Mouse (Mus musculus) gastrocnemius, postnatal 25 days (tissue): ENCODE measurements around the gene Cenpe. TPM values are rescaled to one million over a fixed set of nuclear protein-coding genes. Genes with fewer than 3 reads are reported as not detected.
"Not testable (repeated sequence)": the region's sequence is repeated elsewhere in the genome, so short reads cannot be mapped to it uniquely, and the experiment has no call there.

Source experiments
- DNase-seq: peaks from one replicate; pipeline ENCODE4 v3.0.0; 2022
- long read RNA-seq, 2 experiments: library from polyadenylated mRNA; stranded (forward); transcript quantifications; one replicate each; pipeline ENCODE4 v2.0.0; 2021
- total RNA-seq, 2 experiments: library from RNA; stranded (reverse); gene quantifications; 1 replicate in 1 of 2; 2 replicates in 1 of 2; pipeline ENCODE4 v1.2.3; 2021

Gene Cenpe
- under 1 TPM; 0.33 to 0.54 TPM for total RNA-seq
- long read RNA-seq, experiment 1: 0 reads
- long read RNA-seq, experiment 2: 0 reads

GRCm38 (mm10) chr3:135211805-135212657 lies at the start of gene Cenpe:
Cenpe (plus strand) TSS chr3:135212537.
- peak; percentile 85 for DNase-seq

- DNase-seq: no peak
Observed at GRCm38 (mm10) chr3:135171898-135172446, 40.4 kb upstream of the Cenpe start.

GRCm38 (mm10) chr3:135191861-135192260 lies 20.5 kb upstream of the Cenpe start:
- no peak for DNase-seq

GRCm38 (mm10) chr3:135198051-135198450 lies 14.3 kb upstream of the Cenpe start:
- not testable (repeated sequence) for DNase-seq

DNA sequence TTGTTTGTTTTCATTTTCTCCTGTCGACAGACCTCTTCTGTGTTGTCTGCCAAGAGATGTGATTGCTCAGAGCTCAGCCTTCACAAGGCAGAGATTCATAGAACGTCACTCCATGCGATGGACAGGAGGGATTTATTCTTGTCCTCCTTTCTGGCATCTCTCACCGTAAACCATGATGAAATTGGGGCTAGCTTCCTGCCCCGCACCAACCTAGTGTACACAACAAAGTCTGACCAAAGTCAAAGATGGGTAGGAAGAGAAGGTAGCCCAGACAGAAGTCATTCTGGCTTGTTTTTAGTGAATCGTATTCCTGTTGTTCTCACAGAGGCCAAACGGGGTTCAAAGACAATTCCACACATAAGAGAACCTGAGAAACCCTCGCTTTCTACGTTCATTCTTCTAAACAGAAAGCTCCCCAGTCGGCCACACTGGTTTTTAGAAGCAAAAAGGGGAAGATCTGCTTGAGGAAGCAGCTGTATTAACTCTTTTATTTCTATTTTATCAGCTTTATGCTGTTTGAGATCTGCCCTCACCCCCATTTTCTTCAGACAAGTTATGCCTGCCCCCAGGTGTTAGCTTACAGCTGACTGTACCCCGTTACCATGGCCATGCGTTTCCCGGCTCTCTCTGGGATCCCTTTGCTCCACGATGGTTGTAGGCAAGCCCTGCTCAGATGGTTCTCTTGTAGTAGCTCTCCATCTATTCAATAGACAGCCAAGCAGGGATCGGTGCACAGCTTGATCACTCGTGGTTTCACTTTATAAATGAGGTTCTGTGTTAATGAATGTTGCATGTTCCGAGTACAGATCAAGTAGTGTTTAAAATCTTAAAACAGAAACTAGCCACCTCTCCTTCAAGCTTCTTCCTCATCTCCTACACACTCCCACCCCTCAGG lies 11.7 kb upstream of the Cenpe start:
- no peak for DNase-seq

GRCm38 (mm10) chr3:135206621-135207020 lies 5.7 kb upstream of the Cenpe start:
- no peak for DNase-seq

DNA sequence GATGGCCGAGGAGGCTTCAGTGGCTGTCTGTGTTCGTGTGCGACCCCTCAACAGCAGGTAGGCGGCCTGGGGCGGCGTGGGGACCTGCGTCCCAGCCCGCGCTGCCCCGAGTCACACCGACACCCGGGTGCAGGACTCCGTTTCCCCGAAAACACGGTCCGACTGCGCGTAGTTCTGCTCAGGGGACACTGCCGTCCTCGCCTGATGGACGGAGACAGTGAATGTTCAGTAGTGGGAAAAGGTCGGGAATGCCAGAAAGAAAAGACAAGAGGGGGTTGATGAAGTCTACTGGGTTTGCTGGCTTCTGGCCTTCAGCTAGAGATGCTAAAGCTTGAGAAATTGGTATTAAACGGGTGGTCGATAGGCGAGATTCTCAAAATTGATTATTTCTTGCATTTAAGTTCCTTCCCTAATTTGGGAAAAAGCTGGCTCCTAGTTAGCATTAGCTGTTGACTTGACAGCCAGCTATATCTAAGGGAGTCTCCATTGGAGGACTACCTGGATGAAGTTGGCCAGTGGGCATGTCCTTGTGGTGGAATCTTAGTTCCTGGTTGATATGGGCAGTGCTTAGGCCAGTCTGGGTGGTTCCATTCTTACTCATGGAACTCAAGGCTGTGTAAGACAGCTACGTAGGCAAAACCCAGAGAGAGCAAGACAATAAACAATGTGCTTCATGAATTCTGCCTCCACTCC lies 467 bp downstream of the Cenpe start:
- no peak for DNase-seq

GRCm38 (mm10) chr3:135232058-135232457 lies 19.7 kb downstream of the Cenpe start:
- no peak for DNase-seq

DNA sequence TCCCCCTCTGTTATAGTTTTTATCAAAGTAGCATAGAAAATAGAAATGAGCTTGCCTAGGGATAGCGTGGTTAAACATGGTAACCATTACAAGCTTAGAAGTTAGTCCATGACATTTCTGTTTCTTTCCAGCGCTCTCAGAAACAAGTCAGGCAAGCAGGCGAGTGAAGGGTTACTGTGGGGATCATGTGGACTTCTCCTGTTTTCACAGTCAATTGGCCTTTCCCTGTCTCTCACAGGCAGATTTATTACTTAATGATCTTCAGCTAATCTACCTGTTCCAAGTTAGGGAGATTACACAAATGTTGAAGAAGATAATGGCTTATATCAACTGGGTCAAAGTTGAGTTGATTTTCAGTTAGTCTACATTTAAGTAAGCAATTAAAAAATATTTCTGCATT lies 20.1 kb downstream of the Cenpe start:
- DNase-seq: no peak

- no peak for DNase-seq
Observed at GRCm38 (mm10) chr3:135245733-135246132, 33.4 kb downstream of the Cenpe start.

GRCm38 (mm10) chr3:135246828-135247227 lies 34.5 kb downstream of the Cenpe start:
- DNase-seq: no peak

DNA sequence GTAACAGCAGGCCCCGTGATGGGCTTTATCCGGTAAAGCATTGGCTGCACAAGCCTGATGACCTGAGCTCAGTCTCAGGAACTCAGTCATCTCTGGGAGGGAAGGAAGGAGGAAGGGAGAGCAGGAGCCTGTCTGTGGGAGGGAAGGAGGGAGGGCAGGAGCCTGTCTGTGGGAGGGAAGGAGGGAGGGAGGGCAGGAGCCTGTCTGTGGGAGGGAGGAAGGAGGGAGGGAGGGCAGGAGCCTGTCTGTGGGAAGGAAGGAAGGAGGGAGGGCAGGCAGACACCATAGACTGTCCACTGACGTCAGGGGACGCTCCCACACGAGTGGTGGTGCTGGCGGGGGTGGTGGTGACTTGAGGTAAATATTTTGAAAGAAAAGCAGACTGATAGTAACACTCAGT lies 36.8 kb downstream of the Cenpe start:
- DNase-seq: no peak

GRCm38 (mm10) chr3:135251825-135252224 lies 39.5 kb downstream of the Cenpe start:
- no peak for DNase-seq

GRCm38 (mm10) chr3:135254784-135255183 lies 42.4 kb downstream of the Cenpe start:
- DNase-seq: no peak

DNA sequence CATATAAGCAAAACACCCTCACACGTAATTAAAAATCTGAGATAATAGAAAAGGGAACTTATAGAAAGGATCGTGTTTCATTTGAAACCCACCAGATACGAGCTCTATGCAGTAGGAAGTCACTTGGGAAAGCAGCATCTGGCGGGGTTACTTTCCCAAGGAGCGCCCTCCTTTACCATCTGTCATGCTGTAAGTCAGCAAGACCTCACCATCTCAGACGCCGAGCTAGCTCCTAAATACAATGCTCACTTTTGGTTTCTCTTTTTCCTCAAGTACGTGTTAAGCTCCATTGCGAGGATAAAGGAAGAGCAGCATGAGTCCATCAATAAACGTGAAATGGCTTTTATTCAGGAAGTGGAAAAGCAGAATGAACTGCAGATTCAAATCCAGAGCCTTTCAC lies 46.6 kb downstream of the Cenpe start:
- DNase-seq: no peak

DNA sequence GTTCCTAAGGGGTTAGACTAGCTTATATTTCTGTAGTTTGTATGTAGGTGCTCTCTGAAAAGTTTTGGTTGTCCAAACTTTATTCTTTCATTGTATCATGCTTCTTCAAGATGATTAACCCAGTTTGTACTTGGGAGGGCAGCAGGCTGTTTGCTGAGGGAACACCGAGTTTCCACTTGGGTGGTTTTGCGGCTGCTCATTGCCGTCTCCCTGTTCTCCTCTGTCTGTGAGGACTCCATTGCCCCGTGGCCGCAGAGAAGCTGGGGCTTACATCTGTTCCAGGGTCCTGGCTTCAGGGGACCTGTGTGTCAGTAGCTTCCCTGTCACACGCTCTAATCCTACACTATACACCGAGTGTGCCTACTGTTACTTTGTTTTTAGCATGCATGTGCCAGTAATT lies 47.9 kb downstream of the Cenpe start:
- DNase-seq: no peak

GRCm38 (mm10) chr3:135268616-135269015 lies 56.3 kb downstream of the Cenpe start:
- DNase-seq: no peak

GRCm38 (mm10) chr3:135269391-135269990 lies 57.2 kb downstream of the Cenpe start:
- no peak for DNase-seq

- DNase-seq: no peak
Observed at GRCm38 (mm10) chr3:135272627-135273026, 60.3 kb downstream of the Cenpe start.

DNA sequence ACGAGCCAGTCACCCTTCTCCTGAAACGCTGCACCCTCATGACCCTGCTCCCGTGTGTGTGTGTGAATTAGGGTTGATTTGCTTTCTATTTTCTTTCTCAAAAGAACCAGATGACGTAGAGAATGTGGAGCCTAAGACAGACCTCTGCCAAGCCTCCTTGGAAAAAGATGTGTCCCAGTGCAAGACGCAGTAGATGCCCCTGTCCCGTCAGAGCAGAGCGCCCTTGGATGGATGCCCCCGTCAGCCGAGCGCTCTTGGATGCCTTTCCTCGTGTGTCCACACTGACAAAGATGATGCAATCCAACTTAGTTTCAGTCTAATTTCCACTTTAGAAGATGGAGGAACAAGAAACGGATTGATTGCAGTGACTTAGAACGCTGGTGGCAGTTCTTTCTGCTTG lies 60.7 kb downstream of the Cenpe start:
- no peak for DNase-seq

GRCm38 (mm10) chr3:135280160-135280559 lies 67.8 kb downstream of the Cenpe start:
- DNase-seq: no peak
